Mouse (Mus musculus) spleen, postnatal 4 days (tissue): ENCODE measurements at regions not wholly inside any gene's neighbourhood (a gene's known extent, or its start where the extent isn't known, plus 50 kb on each side); places are given as distances from the start of the nearest gene placed in this dataset.
"Not testable (repeated sequence)": the region's sequence is repeated elsewhere in the genome, so short reads cannot be mapped to it uniquely, and the experiment has no call there.

Source experiments
- DNase-seq, 2 experiments: peaks; one replicate each; pipeline ENCODE4 v3.0.0; 2022; ENCODE audit warnings: low spot score in 2 of 2

GRCm38 (mm10) chr14:27562564-27562963 lies 54.3 kb upstream of the Ccdc66 start:
- DNase-seq = not testable (repeated sequence)

DNA sequence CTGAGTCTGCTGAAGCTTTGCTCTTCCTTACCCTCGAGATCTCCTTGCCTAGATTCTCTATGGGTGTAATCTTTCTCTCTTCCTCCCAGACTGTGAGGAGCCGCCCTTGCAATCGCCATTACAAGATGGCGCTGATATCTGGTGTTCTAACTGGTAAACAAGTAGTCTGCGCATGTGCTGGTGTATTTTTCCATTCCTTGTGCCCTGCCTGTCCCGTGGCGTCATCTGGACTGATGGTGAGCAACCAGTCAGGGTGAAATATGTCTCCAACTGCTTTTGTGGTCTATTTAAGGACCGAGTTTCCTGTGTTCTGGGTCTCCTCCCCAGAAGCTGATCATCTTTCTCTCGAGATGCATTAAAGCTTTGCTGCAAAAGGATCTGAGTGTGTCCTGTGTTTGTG lies 53.7 kb upstream of the Ccdc66 start:
- not testable (repeated sequence) for DNase-seq

DNA sequence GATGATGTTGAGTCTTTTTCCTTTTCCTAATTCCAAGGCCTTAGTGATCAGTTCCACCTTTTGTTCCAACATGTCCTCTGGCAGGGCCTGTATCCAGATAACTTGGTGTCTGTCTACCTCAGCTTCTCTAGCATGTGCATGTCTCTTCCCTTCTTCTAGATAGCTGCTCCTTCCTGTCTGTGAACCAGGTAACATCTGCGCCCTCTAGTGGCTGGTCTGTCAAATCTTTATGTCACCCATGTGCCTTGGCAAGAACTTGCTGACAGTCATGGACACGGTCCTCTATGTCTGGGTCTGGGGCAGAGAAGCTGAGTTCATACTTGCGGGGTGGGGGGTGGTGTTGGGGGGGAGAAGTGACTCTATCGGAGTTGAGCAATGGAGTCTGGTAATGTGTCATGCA lies 52.2 kb upstream of the Ccdc66 start:
- peak; percentile 49 to 78 for DNase-seq

DNA sequence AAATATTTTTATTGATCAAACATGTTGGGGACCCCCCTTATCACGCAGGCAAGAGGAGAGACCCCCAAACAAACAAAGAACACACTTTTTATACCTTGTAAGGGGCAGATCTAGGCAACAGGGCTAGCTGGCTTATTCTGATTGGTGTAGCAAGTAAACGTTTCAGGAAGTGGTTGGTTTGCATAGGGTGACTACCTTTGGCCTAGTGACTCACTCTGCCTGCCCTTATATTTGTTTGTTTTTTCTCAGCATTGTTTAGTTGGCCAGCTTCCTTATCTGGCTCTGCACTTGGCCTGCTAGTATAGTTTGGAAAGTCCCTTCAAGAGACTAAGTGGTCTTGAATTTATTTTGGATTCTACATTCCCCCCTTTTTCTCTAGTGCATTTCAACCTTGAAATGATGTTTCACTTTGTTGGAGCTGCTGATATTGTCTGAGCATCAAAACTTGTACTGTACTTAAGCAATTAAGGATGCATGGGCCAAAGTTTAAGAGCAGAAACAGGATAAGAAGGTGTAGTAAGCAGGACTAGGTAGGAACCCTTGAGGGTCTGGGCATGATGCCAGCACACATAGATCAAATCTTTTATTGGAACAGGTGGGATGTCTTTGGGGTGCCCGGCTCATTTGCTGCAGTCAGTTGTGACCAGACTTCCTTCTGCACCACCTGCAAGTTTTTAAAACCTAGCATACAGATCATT lies 50.7 kb upstream of the Ccdc66 start:
- DNase-seq = no peak
